Mouse (Mus musculus) olfactory bulb, adult 2 months (tissue): ENCODE results near the gene Fam49a. TPM values are rescaled to one million over a fixed set of nuclear protein-coding genes. Genes with fewer than 3 reads are reported as not detected.

ENCODE experiments used
- H3K27ac ChIP-seq: fragments of 200-500 bp; 2 replicates; pipeline ENCODE4 v1.5.1; 2012; ENCODE audit warnings: low read depth, low read length; ENCODE audit not compliant: insufficient read depth
- H3K4me1 ChIP-seq: fragments of 200-500 bp; 2 replicates; pipeline ENCODE4 v1.6.1; 2012; ENCODE audit warnings: low read length; ENCODE audit not compliant: control insufficient read depth, insufficient read depth
- H3K4me3 ChIP-seq: fragments of 200-500 bp; 2 replicates; pipeline ENCODE4 v1.5.1; 2012; ENCODE audit warnings: mild to moderate bottlenecking, low read depth, low read length, moderate library complexity; ENCODE audit not compliant: insufficient read depth
- CTCF ChIP-seq: fragments of 200-500 bp; IDR thresholded peaks from 2 replicates; pipeline ENCODE4 v1.5.1; 2012; ENCODE audit warnings: low read depth, mild to moderate bottlenecking, low read length, moderate library complexity; ENCODE audit not compliant: insufficient read depth
- POLR2A ChIP-seq: fragments of 200-500 bp; IDR thresholded peaks from 2 replicates; pipeline ENCODE4 v1.6.1; 2012; ENCODE audit warnings: mild to moderate bottlenecking, low read depth, low read length, moderate library complexity; ENCODE audit not compliant: insufficient read depth
- WGBS: fragments of 180-500 bp; shearing (Covaris S2); methylation state at CpG from one replicate; pipeline ENCODE4 v1.1.7; 2018; 5-methylcytosine and 5-hydroxymethylcytosine counted together
- polyA plus RNA-seq: library from polyadenylated mRNA; stranded (reverse); fragments of >200 nt; gene quantifications from 2 replicates; pipeline ENCODE4 v1.2.4, GENCODE M21; 2012; ENCODE audit warnings: low replicate concordance; ENCODE audit not compliant: missing spikeins, insufficient read depth, insufficient read length

Gene Fam49a
- not detected in 2 replicates for polyA plus RNA-seq

DNA sequence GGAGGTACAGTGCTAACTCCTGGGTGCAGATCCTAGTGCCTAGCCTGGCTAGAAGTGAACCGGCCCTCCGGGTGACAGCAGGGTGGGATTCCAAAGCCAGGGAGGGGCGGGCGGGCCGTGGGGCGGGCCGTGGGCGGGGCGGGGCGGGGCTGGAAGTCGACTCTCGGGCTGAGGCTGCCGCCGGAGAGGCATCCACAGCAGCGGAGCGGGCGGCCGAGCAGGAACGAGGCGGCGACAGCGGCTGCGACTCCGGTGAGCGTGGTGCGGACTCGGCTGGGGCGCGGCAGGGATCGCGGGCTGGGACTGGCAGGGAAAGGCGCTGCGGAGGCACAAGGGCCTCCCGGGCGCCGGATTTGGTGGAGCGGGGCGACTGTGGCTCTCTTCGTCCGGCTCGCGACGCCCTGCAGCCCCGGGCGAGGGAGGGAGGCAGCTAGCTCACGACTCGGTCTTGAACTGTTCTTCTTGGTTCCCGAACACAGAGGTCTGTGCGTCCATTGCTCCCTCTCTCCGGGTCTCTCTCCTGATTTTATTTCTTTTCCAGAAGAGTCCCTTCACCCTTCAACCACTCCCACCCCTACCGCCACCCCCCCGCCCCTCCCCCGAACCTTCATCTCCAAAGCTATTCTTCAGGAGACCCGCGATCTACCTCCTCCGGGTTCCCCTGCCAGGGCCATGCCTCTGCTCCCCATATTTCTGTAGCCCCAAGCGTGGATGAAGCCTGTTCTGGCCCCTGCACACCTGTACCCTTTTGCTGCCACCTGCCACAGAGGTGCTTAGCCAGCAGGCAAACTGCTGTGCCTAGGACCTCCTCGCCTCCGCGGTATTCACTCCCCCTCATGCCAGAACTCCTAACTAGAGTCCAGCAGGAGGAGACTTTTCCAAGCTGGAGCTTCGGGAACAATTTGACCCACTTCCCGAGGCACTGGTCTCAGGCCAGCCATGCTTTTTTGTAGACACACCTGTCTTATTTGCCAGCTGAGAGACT, at the start of gene Fam49a:
Gene Fam49a, plus strand, starts transcription at position 153 of the 985 bp plus-strand sequence.
- WGBS: under 1% methylated on average over 57 of the region's 62 CpGs
- Histone ChIP-seq H3K4me1 (peaks cover 7% of the 10 kb centered on the region), H3K4me3 (peak within 1 kb of the TSS; percentile 67), H3K27ac (peak within 1 kb of the TSS; percentile 95)
- no peak for TF ChIP-seq CTCF
- TF ChIP-seq POLR2A: peak; percentile 86

DNA sequence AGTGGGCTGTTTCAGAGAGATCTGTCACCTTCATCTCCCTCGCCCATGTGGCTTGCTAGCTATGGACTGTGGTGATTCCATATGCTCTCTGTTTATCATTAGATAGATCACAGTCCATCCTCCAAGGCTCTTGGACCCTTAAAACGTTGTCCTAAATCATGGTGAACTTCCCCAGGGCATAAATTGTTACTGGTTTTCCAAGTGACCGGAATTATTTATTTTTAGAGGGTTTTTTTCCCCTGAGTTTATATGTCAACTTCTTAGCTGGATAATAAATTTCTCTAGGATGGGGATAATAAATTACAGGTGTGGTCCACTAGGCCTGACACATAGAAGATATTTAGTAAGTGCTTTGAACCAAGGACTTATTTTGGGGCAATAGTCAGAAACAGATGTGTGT, 48.4 kb upstream of the Fam49a start:
- TF ChIP-seq CTCF (no peak), POLR2A (no peak)
- Histone ChIP-seq H3K4me3 (no peak overlapping the region), H3K27ac (no peak overlapping the region), H3K4me1 (no peaks in the 10 kb centered on the region)
- WGBS: 78% methylated on average over 3 of the region's 3 CpGs

DNA sequence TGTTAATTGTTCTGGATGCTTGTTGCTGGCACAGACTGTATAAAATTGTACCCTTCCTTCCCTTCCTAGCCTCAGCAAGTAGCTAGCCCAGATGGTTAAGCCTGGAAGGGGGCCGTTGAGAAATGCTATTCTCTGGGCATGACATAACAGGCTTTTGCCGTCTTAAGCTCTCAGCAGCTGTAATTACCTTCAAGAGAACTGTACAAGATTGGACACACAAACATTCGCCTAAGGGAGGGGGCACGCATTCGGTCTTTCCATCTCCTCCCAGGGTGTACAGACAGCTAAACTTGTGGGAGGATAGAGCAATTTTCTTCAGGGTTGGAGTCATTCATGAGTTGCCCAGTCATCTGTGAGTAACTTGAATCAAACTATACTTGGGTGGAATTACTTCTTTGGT, 43.0 kb upstream of the Fam49a start:
- Histone ChIP-seq H3K4me3 (no peak overlapping the region), H3K4me1 (peaks cover 10% of the 10 kb centered on the region), H3K27ac (peak overlapping the region; percentile 31; the same call in 1 of the 2 replicates)
- WGBS: 18% methylated on average over 5 of the region's 5 CpGs
- TF ChIP-seq CTCF (no peak), POLR2A (no peak)

DNA sequence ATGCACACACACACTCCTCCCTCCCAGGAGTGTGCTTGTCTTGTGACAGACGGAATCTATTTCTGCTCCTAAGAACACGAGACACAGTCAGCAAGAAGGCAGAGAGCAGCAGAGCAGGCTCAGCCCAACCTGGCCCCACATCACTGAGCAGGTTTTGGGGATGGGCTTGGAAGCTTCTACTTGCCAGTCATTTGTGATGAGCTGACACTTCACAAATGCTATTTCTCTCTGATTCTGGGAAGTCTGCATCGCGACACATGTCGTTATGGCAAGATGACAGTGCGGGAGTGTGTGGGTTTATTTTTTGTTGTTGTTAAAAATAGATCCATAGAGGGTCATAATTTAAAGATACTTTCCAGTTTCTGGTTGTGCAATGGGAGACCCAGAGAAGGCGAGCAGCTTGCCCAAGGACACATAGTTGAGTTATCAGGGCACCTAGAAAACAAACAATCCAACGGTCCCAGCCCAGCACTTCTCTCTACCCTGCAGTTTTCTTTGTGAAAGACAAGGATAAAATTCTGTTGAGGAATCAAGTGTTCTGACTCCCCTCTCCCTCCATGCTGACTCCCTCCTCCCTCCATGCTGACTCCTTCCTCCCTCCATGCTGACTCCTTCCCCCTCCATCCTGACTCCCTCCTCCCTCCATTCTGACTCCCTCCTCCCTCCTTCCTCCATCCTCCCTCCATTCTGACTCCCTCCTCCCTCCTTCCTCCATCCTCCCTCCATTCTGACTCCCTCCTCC, 41.0 kb upstream of the Fam49a start:
- H3K27ac ChIP-seq: no peak overlapping the region

DNA sequence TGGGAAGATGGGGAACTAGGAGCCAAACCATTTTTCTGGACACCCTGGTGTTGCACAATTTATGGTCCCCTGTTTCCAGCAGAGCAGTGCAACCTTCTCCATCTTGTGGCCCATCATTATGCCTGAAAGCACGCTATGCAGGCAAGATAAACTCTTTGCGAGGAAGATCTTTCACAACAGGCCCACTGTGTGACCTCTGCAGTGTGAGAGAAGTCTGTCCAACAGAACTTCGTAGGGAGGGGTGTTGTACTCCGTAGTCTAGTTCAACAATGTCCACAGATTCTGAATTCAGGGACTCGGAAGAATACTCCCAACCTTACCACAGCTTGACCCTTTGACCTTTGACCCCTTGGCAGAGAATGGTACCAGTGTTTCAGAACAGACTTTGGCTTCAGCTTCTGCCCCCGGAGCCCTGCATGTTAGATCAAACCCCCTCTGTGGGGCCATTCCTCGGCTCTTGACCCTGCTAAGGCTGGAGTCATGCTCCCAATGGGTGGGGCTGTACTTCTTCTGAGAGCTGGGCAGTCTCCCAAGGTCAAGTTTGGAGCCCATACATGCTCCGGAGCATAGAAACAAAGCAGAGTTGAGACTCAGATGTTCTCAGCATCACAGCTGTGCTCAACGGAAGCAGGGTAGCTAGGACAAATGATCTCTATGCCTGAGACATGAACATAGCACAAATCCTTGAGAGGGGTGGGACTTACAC, 39.2 kb upstream of the Fam49a start:
- 63% methylated on average over 9 of the region's 9 CpGs for WGBS
- no peak overlapping the region for H3K4me3 ChIP-seq
- peaks cover 15% of the 10 kb centered on the region for H3K4me1 ChIP-seq
- no peak for TF ChIP-seq CTCF
- TF ChIP-seq POLR2A: no peak
- H3K27ac ChIP-seq: 0 out of 2 replicates have a peak overlapping the region, but pooled peaks have one; percentile 14

More for the DNA sequence above, 41.0 kb upstream of the Fam49a start:
- TF ChIP-seq POLR2A: no peak
- TF ChIP-seq CTCF: no peak
- H3K4me1 ChIP-seq: peaks cover 12% of the 10 kb centered on the region
- WGBS: 52% methylated on average over 8 of the region's 8 CpGs
- no peak overlapping the region for H3K4me3 ChIP-seq

DNA sequence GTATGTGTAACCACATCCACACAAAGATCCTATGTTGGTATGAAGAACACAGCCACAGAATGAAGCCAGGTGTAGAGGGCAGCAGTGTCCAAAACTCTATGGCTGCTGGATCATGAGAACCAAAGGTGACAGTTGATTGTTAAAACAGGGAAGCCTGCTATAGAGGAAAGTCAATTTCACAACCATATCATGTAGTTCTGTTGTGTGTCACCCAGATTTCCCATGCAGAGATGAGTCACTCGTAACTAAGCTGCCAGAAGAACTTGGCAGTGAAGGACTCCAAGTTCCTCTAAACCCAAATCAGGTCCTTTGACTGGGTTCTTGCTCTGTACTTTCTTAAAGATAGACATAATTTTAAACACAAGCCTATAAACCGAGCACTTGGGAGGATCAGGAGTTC, 38.6 kb upstream of the Fam49a start:
- 67% methylated on average over 2 of the region's 2 CpGs for WGBS
- Histone ChIP-seq H3K4me3 (no peak overlapping the region), H3K27ac (0 out of 2 replicates have a peak overlapping the region, but pooled peaks have one; percentile 14), H3K4me1 (peaks cover 15% of the 10 kb centered on the region)
- TF ChIP-seq POLR2A (no peak), CTCF (no peak)

DNA sequence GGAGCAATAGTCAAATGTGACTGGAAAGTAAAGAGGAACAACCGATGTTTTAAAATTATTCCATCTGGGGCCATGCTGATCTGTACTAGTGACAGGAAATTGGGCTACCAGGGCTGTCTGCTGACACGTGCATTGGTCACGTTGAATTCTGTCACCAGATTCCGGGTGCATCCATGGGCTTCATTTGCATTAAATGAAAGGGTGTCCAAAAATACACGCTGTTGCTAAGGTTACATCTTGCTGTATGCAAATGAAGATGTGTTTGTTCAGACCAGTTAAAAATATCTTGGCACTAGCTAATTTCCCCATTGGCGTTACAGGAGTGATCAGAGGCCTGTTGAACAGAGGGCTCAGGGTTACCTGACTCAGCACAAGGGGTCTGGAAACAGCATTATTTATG, 36.2 kb upstream of the Fam49a start:
- Histone ChIP-seq H3K27ac (peak overlapping the region; percentile 72; the same call in 1 of the 2 replicates), H3K4me1 (peaks cover 13% of the 10 kb centered on the region), H3K4me3 (no peak overlapping the region)
- WGBS: 12% methylated on average over 6 of the region's 6 CpGs
- TF ChIP-seq CTCF (no peak), POLR2A (no peak)

DNA sequence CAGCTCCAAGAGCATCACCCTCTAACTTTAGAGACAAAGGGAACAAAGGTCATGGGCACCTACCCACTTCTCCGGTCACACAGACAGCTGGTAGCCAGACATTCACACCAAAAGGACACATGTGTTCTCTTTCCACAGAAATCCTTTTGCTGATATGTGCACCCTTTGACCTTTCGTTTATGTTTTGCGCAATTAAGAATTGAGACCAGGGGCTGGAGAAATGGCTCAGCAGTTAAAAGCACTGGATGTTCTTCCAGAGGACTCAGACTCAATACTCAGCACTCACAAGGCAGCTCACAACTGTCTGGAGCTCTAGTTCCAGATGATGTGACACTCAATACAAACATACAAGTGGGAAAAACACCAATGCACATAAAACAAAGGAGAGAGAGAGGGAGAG, 34.3 kb upstream of the Fam49a start:
- Histone ChIP-seq H3K27ac (no peak overlapping the region), H3K4me1 (peaks cover 8% of the 10 kb centered on the region), H3K4me3 (no peak overlapping the region)
- TF ChIP-seq CTCF (no peak), POLR2A (no peak)
- 85% methylated on average over 3 of the region's 3 CpGs for WGBS

DNA sequence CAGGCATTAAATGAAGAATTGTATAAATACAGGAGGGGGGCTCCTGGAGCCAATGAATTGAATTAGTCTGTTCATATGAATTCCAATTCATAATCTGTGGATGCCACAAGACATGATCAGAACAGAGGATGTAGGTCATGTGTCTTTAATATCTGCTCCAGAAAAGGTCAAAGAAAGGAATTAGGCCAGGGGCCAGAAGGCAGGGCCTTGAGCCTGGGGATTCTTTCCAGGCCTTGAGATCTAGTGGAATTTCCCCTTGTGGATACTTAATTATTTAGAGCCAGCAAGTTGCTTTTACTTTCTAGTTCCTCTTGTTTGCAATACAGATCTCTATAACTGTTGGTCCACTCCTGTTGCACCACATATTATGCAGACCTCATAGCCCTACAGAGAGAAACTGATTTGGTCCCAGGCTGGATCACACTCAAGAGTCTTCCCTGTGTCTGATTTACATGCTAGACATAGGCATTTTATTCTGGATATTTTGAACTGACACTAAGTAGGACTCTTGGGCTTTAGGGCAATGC, 31.8 kb upstream of the Fam49a start:
- Histone ChIP-seq H3K4me3 (no peak overlapping the region), H3K4me1 (peaks cover 5% of the 10 kb centered on the region; the same call in 1 of the 2 replicates), H3K27ac (no peak overlapping the region)
- no peak for TF ChIP-seq CTCF
